Mouse (Mus musculus) macrophage (primary cell): ENCODE results near the gene Zmym1. TPM values are rescaled to one million over a fixed set of nuclear protein-coding genes. Genes with fewer than 3 reads are reported as not detected.
A peak's percentile ranks its signal among the peaks of the same experiment; 100 is the strongest.
"Not testable (repeated sequence)": the region's sequence is repeated elsewhere in the genome, so short reads cannot be mapped to it uniquely, and the experiment has no call there.

Experiments
- H3K27ac ChIP-seq: fragments of 350-480 bp; formaldehyde crosslinking; 2 replicates; pipeline ENCODE4 v1.9.0; 2021
- H3K36me3 ChIP-seq: fragments of 350-480 bp; formaldehyde crosslinking; 2 replicates; pipeline ENCODE4 v1.9.0; 2021; ENCODE audit errors: inconsistent target
- H3K4me3 ChIP-seq: fragments of 350-480 bp; formaldehyde crosslinking; 2 replicates; pipeline ENCODE4 v1.9.0; 2021; ENCODE audit errors: inconsistent target
- H3K79me2 ChIP-seq: fragments of 350-480 bp; formaldehyde crosslinking; 2 replicates; pipeline ENCODE4 v1.9.0; 2021; ENCODE audit errors: inconsistent target
- WGBS: methylation state at CpG from one replicate; pipeline ENCODE4 v1.1.7; 2026; ENCODE audit warnings: inconsistent platforms; ENCODE audit not compliant: missing documents; 5-methylcytosine and 5-hydroxymethylcytosine counted together
- polyA plus RNA-seq: library from polyadenylated mRNA; stranded (reverse); fragments of 250-400 nt; gene quantifications from 3 replicates; pipeline ENCODE4 v1.2.4, GENCODE M21; 2018; ENCODE audit warnings: inconsistent platforms

Gene Zmym1
- polyA plus RNA-seq, 1 experiment from 2014 or later = 4.2 TPM

GRCm38 (mm10) chr4:127020411-127021150 lies 40.4 kb downstream of the Zmym1 start:
- H3K79me2 ChIP-seq = peaks cover 37% of the 10 kb centered on the region
- 9% methylated on average over 13 of the region's 13 CpGs for WGBS
- peak overlapping the region; percentile 22 for H3K4me3 ChIP-seq
- H3K27ac ChIP-seq = 0 out of 2 replicates have a peak overlapping the region, but pooled peaks have one; percentile 17
- 0 out of 2 replicates have a peak, but pooled peaks cover 3% of the 10 kb centered on the region for H3K36me3 ChIP-seq

- Histone ChIP-seq H3K27ac (peak overlapping the region; percentile 43; the same call in 1 of the 2 replicates), H3K4me3 (no peak overlapping the region; the same call in 1 of the 2 replicates), H3K36me3 (no peaks in the 10 kb centered on the region), H3K79me2 (no peaks in the 10 kb centered on the region)
- WGBS = 96% methylated on average over 4 of the region's 4 CpGs
Observed at GRCm38 (mm10) chr4:127016366-127016765, 44.6 kb downstream of the Zmym1 start.

- H3K36me3 ChIP-seq, H3K79me2 ChIP-seq: not testable (repeated sequence)
- WGBS = 10% methylated on average over 8 of the region's 26 CpGs
- Histone ChIP-seq H3K27ac (peak overlapping the region; percentile 43), H3K4me3 (peak overlapping the region; percentile 29)
Observed at GRCm38 (mm10) chr4:127015294-127015993, 45.5 kb downstream of the Zmym1 start.

- no peaks in the 10 kb centered on the region for H3K36me3 ChIP-seq
- 41% methylated on average over 25 of the region's 25 CpGs for WGBS
- no peak overlapping the region for H3K27ac ChIP-seq
- H3K79me2 ChIP-seq = no peaks in the 10 kb centered on the region
- no peak overlapping the region for H3K4me3 ChIP-seq
Observed at GRCm38 (mm10) chr4:127005113-127005936, 55.6 kb downstream of the Zmym1 start.

GRCm38 (mm10) chr4:127004384-127004783 lies 56.6 kb downstream of the Zmym1 start:
- WGBS = 83% methylated on average over 3 of the region's 3 CpGs
- H3K4me3 ChIP-seq = no peak overlapping the region
- H3K27ac ChIP-seq = no peak overlapping the region
- H3K79me2 ChIP-seq = no peaks in the 10 kb centered on the region
- no peaks in the 10 kb centered on the region for H3K36me3 ChIP-seq

- WGBS = 71% methylated on average over 8 of the region's 8 CpGs
- H3K79me2 ChIP-seq = no peaks in the 10 kb centered on the region
- H3K27ac ChIP-seq = no peak overlapping the region
- H3K4me3 ChIP-seq = no peak overlapping the region
- no peaks in the 10 kb centered on the region for H3K36me3 ChIP-seq
Observed at GRCm38 (mm10) chr4:127000601-127001105, 60.3 kb downstream of the Zmym1 start.

GRCm38 (mm10) chr4:126999372-126999771 lies 61.6 kb downstream of the Zmym1 start:
- not testable (repeated sequence) for H3K36me3 ChIP-seq, H3K79me2 ChIP-seq, H3K27ac ChIP-seq, H3K4me3 ChIP-seq
- WGBS = 96% methylated on average over 9 of the region's 16 CpGs

Other genes starting within 250 kb of the Zmym1 start
- 9.4 to 15.1 TPM (median 14.7 TPM) in 3 replicates for gene Zmym4, start 93.0 kb downstream of the Zmym1 start, polyA plus RNA-seq
- 107 to 312 TPM (median 142 TPM) in 3 replicates for gene Sfpq, start 39.8 kb downstream of the Zmym1 start, polyA plus RNA-seq
- gene Zmym6, start 16.2 kb upstream of the Zmym1 start, polyA plus RNA-seq = 7.1 to 12.6 TPM (median 10.1 TPM) in 3 replicates
- gene Tmem35b, start 62.5 kb upstream of the Zmym1 start, polyA plus RNA-seq = 16.5 to 26.8 TPM (median 18.8 TPM) in 3 replicates
- not detected in 3 replicates for gene Dlgap3, start 108.1 kb upstream of the Zmym1 start, polyA plus RNA-seq
- gene Smim12, start 182.6 kb upstream of the Zmym1 start, polyA plus RNA-seq = 26.3 to 43.2 TPM (median 41.8 TPM) in 3 replicates